Mouse (Mus musculus) heart, postnatal 36 days (tissue): Measurements from ENCODE around the gene F3. TPM values are rescaled to one million over a fixed set of nuclear protein-coding genes. Genes with fewer than 3 reads are reported as not detected.

Experiments used
- total RNA-seq, 2 experiments: library from RNA; stranded (reverse); gene quantifications; 2 replicates each; pipeline ENCODE4 v1.2.3; 2021

The F3 gene
- total RNA-seq, 2 experiments from 2014 or later: 23.7 to 30.5 TPM

Other genes with a start within 250 kb of the F3 start
- under 1 TPM in 1 of 2 experiments, not detected in 1; 0.22 TPM for gene Slc44a3, start 191.1 kb upstream of the F3 start, total RNA-seq
- gene 4930432M17Rik, start 52.8 kb upstream of the F3 start, total RNA-seq: not detected
- 10 to 100 TPM; 94.6 to 98.6 TPM for gene Abcd3, start 91.8 kb downstream of the F3 start, total RNA-seq
- gene Arhgap29, start 229.0 kb downstream of the F3 start, total RNA-seq: 10 to 100 TPM; 53.9 to 54.3 TPM